Mouse (Mus musculus): Measurements from ENCODE around the gene Hacd3. TPM values are rescaled to one million over a fixed set of nuclear protein-coding genes. Genes with fewer than 3 reads are reported as not detected.

Gene Hacd3
- polyA plus RNA-seq, 1 experiment from 2014 or later, result 105 TPM

DNA sequence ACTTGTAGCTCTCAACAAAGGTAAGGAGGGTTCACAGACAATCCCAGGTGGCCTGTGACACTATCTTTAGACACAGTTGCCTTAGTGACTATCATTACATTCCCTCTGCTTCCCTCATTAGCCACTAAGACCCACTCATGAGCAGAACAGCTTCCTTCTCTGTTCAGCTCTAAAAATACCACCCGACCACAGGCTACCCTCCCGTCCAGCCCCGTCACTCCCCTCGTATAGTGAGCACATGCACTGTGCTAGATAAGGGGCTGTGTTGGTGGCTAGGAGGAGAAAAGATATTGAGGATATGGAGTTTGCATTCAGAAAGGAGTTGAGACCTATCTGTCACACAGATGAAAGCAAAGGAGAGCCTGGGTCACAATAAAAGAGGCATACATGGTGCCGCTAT, 83.0 kb downstream of the Hacd3 start:
- Histone ChIP-seq H3K4me1 (peaks cover 24% of the 10 kb centered on the region), H3K27me3 (ENCODE audit: poor library complexity, severe bottlenecking) (peaks cover 23% of the 10 kb centered on the region), H3K9me3 (no peaks in the 10 kb centered on the region), H3K4me3 (no peak overlapping the region), H3K36me3 (replicated peaks) (no peaks in the 10 kb centered on the region), H3K27ac (no peak overlapping the region)
- 88% methylated on average over 5 of the region's 5 CpGs for WGBS
- no peak for DNase-seq (ENCODE audit: extremely low spot score, low spot score)

DNA sequence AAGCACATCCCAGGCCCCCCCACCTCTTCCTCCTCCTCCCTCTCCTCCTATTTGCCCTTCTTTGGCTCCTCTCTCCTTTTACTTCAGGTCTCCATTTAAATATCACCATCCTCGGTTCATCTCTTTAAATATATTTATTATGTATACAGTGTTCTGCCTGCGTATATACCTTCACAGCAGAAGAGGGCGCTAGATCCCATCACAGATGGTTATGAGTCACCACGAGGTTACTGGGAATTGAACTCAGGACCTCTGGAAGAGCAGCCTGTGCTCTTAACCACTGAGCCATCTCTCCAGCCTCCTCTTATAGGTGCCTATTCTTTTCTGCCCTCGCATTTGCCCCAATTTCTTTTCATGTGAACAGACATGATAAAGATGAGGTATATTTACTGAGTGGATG, 84.0 kb downstream of the Hacd3 start:
- Histone ChIP-seq H3K4me1 (peaks cover 24% of the 10 kb centered on the region), H3K9me3 (no peaks in the 10 kb centered on the region), H3K4me3 (no peak overlapping the region), H3K36me3 (replicated peaks) (no peaks in the 10 kb centered on the region), H3K27ac (no peak overlapping the region), H3K27me3 (ENCODE audit: poor library complexity, severe bottlenecking) (peaks cover 13% of the 10 kb centered on the region; the same call in 1 of the 2 replicates)
- 64% methylated on average over 5 of the region's 5 CpGs for WGBS
- no peak for DNase-seq (ENCODE audit: extremely low spot score, low spot score)

Small RNA genes lying within 50 kb of the gene (microRNA-seq; reads per million reads assigned to microRNA genes)
- not detected for gene Gm25640

Other genes starting within 250 kb of the Hacd3 start
- 8.8 and 10.2 TPM in 2 replicates for gene Dennd4a, start 210.4 kb downstream of the Hacd3 start, polyA plus RNA-seq (2016; fragmentation: Nextera tagmentation; extraction: Ambion mirVana)
- gene Slc24a1, start 70.1 kb downstream of the Hacd3 start, polyA plus RNA-seq (2016; fragmentation: Nextera tagmentation; extraction: Ambion mirVana), result 0.04 TPM in 1 of 2 replicates, not detected in the other
- 74.2 and 77.6 TPM in 2 replicates for gene Ints14, start 60.8 kb downstream of the Hacd3 start, polyA plus RNA-seq (2016; fragmentation: Nextera tagmentation; extraction: Ambion mirVana)
- 39.1 and 46.7 TPM in 2 replicates for gene Dpp8, start 10.7 kb upstream of the Hacd3 start, polyA plus RNA-seq (2016; fragmentation: Nextera tagmentation; extraction: Ambion mirVana)
- 7.7 and 8.0 TPM in 2 replicates for gene Igdcc4, start 79.8 kb upstream of the Hacd3 start, polyA plus RNA-seq (2016; fragmentation: Nextera tagmentation; extraction: Ambion mirVana)
- 208 and 246 TPM in 2 replicates for gene Igdcc3, start 119.5 kb upstream of the Hacd3 start, polyA plus RNA-seq (2016; fragmentation: Nextera tagmentation; extraction: Ambion mirVana)
- 7.0 and 8.5 TPM in 2 replicates for gene Parp16, start 173.7 kb upstream of the Hacd3 start, polyA plus RNA-seq (2016; fragmentation: Nextera tagmentation; extraction: Ambion mirVana)
- gene Cilp, start 243.5 kb upstream of the Hacd3 start, polyA plus RNA-seq (2016; fragmentation: Nextera tagmentation; extraction: Ambion mirVana), result 0.14 TPM in 1 of 2 replicates, not detected in the other

Data from forebrain, embryonic 10.5 days (tissue).